Mouse (Mus musculus) megakaryocyte-erythroid progenitor cell, adult 5-6 weeks (primary cell): ENCODE measurements around the gene Fam83f. TPM values are rescaled to one million over a fixed set of nuclear protein-coding genes. Genes with fewer than 3 reads are reported as not detected.
"Not testable (repeated sequence)": the region's sequence is repeated elsewhere in the genome, so short reads cannot be mapped to it uniquely, and the experiment has no call there.

Experiments used
- ATAC-seq: replicated peaks from 2 replicates; pipeline ENCODE4 v1.8.0; 2016; ENCODE audit warnings: mild to moderate bottlenecking, inconsistent platforms; ENCODE audit not compliant: severe bottlenecking, poor library complexity, low FRiP score, low TSS enrichment
- total RNA-seq, 2 experiments: library from RNA; stranded (forward) in 1 of 2; stranded (reverse) in 1 of 2; fragments of 200-1000, 215-1000 nt in 1 of 2; fragments of >200 nt in 1 of 2; fragmentation: Nextera tagmentation in 1 of 2; gene quantifications; 2 replicates each; pipeline ENCODE4 v1.2.3; 2014 to 2017

Gene Fam83f
- total RNA-seq, 2 experiments from 2014 or later = not detected

DNA sequence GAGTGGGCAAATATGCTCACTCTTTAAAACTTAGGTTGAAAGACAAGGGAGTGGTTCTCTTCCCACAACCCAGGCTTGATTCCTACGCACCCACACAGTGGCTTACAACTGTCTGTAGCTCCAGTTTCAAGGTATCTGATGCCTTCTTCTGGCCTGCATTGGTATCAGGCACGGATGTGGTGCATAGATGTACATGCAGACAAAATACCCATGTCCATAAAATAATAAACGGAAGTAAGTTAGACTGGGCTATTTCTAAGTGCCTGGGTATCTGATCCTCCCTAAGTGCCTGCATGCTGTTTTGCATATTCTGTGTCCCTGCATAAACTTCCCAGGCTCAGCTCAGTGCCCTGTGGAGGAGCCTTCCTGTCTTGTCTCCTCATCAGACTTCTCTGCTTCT is 59.9 kb downstream of the Fam83f start:
- ATAC-seq = no peak

DNA sequence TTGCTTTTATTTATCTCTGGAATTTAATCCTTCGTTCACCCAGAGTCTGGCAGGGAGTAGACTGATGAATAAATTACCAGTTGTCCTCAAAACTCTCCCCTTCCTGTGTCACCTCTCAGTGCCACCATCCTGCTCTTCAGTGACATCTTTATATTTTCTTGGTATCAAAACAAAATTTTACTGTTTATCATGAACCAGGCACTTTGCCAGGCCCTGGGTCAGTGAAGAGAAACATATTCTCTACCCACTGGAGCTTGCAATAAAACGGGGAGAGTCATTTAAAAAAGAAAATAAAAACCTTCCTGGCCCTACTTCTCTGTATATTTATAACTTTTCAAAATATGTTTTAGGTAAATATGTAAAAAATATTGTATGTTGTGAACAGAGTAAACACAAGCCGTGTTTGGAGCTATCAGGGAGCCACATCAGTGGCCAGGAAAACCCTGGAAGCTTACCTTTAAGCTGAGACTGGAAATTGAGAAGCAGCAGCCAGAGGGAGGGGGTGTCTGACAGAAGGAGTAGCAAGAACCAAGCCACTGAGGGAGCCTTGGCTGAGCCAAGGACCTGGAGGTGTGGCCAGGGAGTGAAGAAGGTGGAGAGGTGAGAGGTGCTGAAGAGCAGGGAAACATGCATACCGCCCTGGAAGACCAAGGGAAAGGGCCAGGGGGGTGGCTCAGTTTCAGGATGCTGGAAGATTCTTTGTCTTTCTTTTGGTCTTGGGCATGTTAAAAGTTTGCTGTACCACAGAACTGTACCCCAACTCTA is 60.8 kb downstream of the Fam83f start:
- no peak for ATAC-seq

GRCm38 (mm10) chr15:80735300-80735699 is 63.7 kb downstream of the Fam83f start:
- ATAC-seq = no peak

DNA sequence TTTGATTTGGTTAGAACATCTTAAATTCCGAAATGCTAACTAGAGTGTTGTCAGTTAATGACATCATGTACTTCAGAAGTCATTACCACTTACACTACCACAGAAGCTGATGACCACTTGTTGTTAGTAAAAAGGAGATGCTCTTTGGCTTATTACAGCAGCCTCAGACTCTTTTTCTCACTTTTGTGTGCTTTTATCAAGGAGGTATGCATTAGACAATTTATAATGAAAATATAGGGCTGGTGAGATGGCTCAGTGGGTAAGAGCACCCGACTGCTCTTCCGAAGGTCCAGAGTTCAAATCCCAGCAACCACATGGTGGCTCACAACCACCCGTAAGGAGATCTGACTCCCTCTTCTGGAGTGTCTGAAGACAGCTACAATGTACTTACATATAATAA is 64.1 kb downstream of the Fam83f start:
- ATAC-seq = not testable (repeated sequence)

DNA sequence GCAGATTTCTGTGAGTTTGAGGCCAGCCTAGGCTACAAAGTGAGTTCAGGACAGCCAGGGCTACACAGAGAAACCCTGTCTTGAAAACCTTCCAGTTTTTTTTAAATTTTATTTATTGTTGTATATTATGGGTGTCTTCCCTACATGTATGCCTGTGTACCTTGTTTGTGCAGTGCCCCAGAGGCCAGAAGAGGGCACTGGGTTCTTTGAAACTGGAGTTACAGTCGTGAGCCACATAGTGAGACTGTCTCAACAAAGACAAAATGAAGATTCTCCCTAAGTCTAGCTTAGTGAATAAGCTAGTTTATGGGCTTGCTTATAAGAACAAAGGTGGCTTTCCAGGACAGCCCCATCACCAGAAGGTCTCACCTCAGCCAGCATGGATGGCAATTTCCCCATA is 64.9 kb downstream of the Fam83f start:
- no peak for ATAC-seq

DNA sequence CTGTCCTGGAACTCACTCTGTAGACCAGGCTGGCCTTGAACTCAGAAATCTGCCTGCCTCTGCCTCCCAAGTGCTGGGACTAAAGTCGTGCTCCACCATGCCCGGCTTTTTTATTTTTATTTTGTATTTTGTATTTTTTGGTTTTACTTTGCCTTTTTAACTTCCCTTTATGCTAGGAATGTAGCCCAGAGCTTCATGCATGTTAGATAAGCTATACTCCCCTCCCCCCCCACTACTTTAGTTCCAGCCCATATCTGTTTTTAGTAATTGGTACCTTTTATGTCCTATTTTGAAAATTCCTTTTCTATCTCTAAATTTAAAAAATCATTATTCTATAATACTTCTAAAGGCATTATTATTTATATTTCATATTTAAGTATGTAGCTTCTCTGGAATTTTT is 66.6 kb downstream of the Fam83f start:
- no peak for ATAC-seq

DNA sequence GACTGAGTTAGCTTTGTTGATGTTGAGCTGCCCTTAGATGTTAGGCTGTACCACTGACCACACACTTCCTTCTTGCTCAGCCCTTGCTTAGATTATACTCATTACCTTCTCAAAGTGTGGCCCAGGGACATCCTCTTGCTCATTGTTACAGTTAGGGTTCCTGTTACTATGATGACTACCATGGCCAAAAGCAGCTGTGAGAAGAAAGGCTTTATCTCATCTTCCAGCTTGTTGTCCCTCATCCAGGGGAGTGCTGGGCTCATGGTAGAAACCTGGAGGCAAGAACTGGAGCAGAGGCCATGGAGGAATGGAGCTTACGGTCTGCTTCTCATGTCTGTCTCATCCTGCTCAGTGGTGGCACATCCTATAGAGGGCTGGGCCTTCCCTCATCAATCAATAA is 68.3 kb downstream of the Fam83f start:
- peak; percentile 18; the same call in 1 of the 2 replicates for ATAC-seq

DNA sequence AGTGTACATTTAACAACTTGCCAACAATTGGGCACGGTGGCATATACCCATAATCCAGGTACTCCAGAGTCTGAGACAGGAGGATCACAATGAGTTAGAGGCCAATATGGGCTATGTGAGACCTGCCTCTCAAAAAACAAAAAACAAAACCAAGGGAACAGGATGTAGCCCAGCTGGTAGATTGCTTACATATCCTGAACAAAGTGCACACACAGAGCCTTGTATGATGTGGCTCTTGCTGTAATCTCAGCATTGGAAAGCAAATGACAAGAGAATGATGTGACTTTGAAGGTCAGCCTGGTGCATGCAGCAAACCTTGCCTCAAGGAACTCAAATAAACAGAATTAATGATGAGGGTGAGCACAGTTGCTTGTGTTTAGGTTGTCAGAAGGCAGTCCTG is 70.2 kb downstream of the Fam83f start:
- no peak for ATAC-seq

GRCm38 (mm10) chr15:80742991-80743474 is 71.4 kb downstream of the Fam83f start:
- ATAC-seq = no peak

DNA sequence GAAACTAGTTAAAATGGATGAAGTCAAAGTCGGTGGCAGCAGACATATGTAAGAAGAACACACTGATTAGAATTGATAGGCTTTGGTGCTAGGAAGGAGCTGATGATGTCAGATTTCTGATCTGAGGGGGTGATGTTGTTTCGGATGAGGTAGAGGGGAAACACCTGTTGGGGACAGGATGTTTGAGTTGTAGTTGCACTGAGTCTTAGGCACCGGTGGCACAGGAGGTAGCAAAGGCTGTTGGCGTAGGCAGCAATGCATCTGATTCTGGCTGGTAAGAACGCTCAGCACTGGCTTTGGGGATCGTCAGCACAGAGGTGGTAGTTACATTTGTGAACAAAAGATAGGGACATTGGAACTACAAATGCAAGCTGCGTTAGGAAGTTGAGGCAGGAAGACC is 72.0 kb downstream of the Fam83f start:
- no peak for ATAC-seq

- peak; percentile 56 for ATAC-seq
Measured at GRCm38 (mm10) chr15:80744667-80745422, 73.2 kb downstream of the Fam83f start.

DNA sequence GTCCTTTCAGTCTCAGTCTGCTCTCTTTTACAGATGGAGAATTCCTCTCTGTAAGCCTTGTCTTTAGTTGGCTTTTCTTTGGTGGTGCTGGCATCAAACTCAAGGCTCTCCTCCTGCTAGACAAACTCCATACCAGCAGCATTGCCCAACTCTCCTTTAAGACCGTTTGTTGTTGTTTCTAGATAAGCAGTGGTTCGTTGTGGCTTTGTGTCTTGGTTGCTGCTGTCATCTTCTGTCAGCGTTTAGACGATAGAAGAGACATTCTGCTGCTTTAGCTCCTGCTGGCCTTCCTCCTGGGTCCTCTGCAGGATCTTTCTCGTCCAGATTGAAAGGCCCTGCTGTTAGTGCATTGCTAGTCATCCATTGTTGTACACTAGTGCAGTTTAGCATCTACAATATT is 77.3 kb downstream of the Fam83f start:
- ATAC-seq = peak; percentile 78

Other genes with a start within 250 kb of the Fam83f start
- gene Enthd1, start 106.7 kb upstream of the Fam83f start, total RNA-seq (2014; fragmentation: Nextera tagmentation) = not detected in 2 replicates
- gene Enthd1, start 106.7 kb upstream of the Fam83f start, total RNA-seq (2017) = not detected in 2 replicates
- 2.0 and 7.1 TPM in 2 replicates for gene Grap2, start 99.3 kb upstream of the Fam83f start, total RNA-seq (2014; fragmentation: Nextera tagmentation)
- 1.1 and 7.0 TPM in 2 replicates for gene Grap2, start 99.3 kb upstream of the Fam83f start, total RNA-seq (2017)
- gene Tnrc6b, start 39.5 kb downstream of the Fam83f start, total RNA-seq (2014; fragmentation: Nextera tagmentation) = 79.3 and 89.0 TPM in 2 replicates
- gene Tnrc6b, start 39.5 kb downstream of the Fam83f start, total RNA-seq (2017) = 40.3 and 48.5 TPM in 2 replicates